Mouse (Mus musculus) left cerebral cortex, adult 2 months (tissue): Measurements from ENCODE around the gene Ice1. TPM values are rescaled to one million over a fixed set of nuclear protein-coding genes. Genes with fewer than 3 reads are reported as not detected.

Source experiments
- DNase-seq, 2 experiments: peaks; one replicate each; pipeline ENCODE4 v3.0.0; 2021 to 2022; ENCODE audit warnings: low spot score in 2 of 2, mixed read lengths in 1 of 2; ENCODE audit errors: extremely low spot score in 1 of 2
- H3K27ac ChIP-seq: fragments of 200-600 bp; 2 replicates; pipeline ENCODE4 v1.8.1; 2022
- H3K4me3 ChIP-seq: fragments of 200-600 bp; 2 replicates; pipeline ENCODE4 v1.8.1; 2022
- CTCF ChIP-seq: fragments of 200-600 bp; IDR thresholded peaks from 2 replicates; pipeline ENCODE4 v1.8.1; 2022; ENCODE audit warnings: antibody characterized with exemption, mild to moderate bottlenecking, moderate library complexity
- intact Hi-C: fragments of 180-260 bp; cut with DNase I; formaldehyde crosslinking; loops from one replicate; pipeline ENCODE4 v1.15.1; 2025
- total RNA-seq, 2 experiments: library from RNA; stranded (reverse); gene quantifications; 2 replicates each; pipeline ENCODE4 v1.2.3; 2021

Gene Ice1
- total RNA-seq, 2 experiments from 2014 or later = 73.5 to 73.7 TPM

GRCm38 (mm10) chr13:70656329-70656728, 18.9 kb upstream of the Ice1 start:
- intact Hi-C loops = no loop called here
- TF ChIP-seq CTCF = no peak
- no peak overlapping the region for H3K4me3 ChIP-seq

GRCm38 (mm10) chr13:70655570-70655969, 18.1 kb upstream of the Ice1 start:
- intact Hi-C loops = no loop called here
- TF ChIP-seq CTCF = no peak
- DNase-seq = no peak
- H3K4me3 ChIP-seq = no peak overlapping the region
- no peak overlapping the region for H3K27ac ChIP-seq

More at GRCm38 (mm10) chr13:70656329-70656728, 18.9 kb upstream of the Ice1 start:
- H3K27ac ChIP-seq = no peak overlapping the region
- peak in 1 of 2 experiments; percentile 3 for DNase-seq

- intact Hi-C loops = no loop called here
- no peak overlapping the region for H3K4me3 ChIP-seq
- DNase-seq = peak in 1 of 2 experiments; percentile 6
- no peak for TF ChIP-seq CTCF
- H3K27ac ChIP-seq = no peak overlapping the region
Measured at GRCm38 (mm10) chr13:70654091-70654770, 16.8 kb upstream of the Ice1 start.

- TF ChIP-seq CTCF = no peak
- no peak overlapping the region for H3K4me3 ChIP-seq
- no peak for DNase-seq
- intact Hi-C loops = no loop called here
- H3K27ac ChIP-seq = no peak overlapping the region
Measured at GRCm38 (mm10) chr13:70653457-70653856, 16.0 kb upstream of the Ice1 start.

- DNase-seq = peak in 1 of 2 experiments; percentile 10
- Histone ChIP-seq H3K4me3 (no peak overlapping the region), H3K27ac (no peak overlapping the region)
- no peak for TF ChIP-seq CTCF
- intact Hi-C loops = no loop called here
Measured at GRCm38 (mm10) chr13:70650011-70650436, 12.6 kb upstream of the Ice1 start.

GRCm38 (mm10) chr13:70645968-70646505, 8.6 kb upstream of the Ice1 start:
- intact Hi-C loops = no loop called here

GRCm38 (mm10) chr13:70644083-70644462, 6.6 kb upstream of the Ice1 start:
- DNase-seq = no peak
- intact Hi-C loops = no loop called here
- no peak for TF ChIP-seq CTCF
- Histone ChIP-seq H3K27ac (no peak overlapping the region), H3K4me3 (no peak overlapping the region)

More at GRCm38 (mm10) chr13:70645968-70646505, 8.6 kb upstream of the Ice1 start:
- no peak overlapping the region for H3K4me3 ChIP-seq
- no peak for TF ChIP-seq CTCF
- H3K27ac ChIP-seq = no peak overlapping the region
- peak in 1 of 2 experiments; percentile 8 for DNase-seq

- Histone ChIP-seq H3K27ac (no peak overlapping the region), H3K4me3 (no peak overlapping the region)
- peak; percentile 71 for TF ChIP-seq CTCF
- intact Hi-C loops = loop anchor here (1.0 to 2.0 kb wide), 3 partner anchors 124 to 357 kb away; no protein-coding TSS in a partner anchor
- DNase-seq = peak in 1 of 2 experiments; percentile 61
Measured at GRCm38 (mm10) chr13:70643408-70644082, 6.1 kb upstream of the Ice1 start.

- intact Hi-C loops = loop anchor here (2.0 kb wide), 1 partner anchor 359 kb away; no protein-coding TSS in a partner anchor
- no peak overlapping the region for H3K27ac ChIP-seq
Measured at GRCm38 (mm10) chr13:70641941-70642340, 4.5 kb upstream of the Ice1 start.

GRCm38 (mm10) chr13:70641381-70641780, 3.9 kb upstream of the Ice1 start:
- no peak for TF ChIP-seq CTCF
- Histone ChIP-seq H3K4me3 (no peak overlapping the region), H3K27ac (no peak overlapping the region)
- peak in 1 of 2 experiments; percentile 6 for DNase-seq
- intact Hi-C loops = no loop called here

More at GRCm38 (mm10) chr13:70641941-70642340, 4.5 kb upstream of the Ice1 start:
- no peak; the same call in 1 of the 2 replicates for TF ChIP-seq CTCF
- DNase-seq = peak in 1 of 2 experiments; percentile 5
- H3K4me3 ChIP-seq = no peak overlapping the region

- TF ChIP-seq CTCF = no peak
- no peak overlapping the region for H3K27ac ChIP-seq
- no peak overlapping the region for H3K4me3 ChIP-seq
- intact Hi-C loops = no loop called here
- DNase-seq = peak in 1 of 2 experiments; percentile 4
Measured at GRCm38 (mm10) chr13:70639639-70640038, 2.2 kb upstream of the Ice1 start.
